Mouse (Mus musculus) G1E (cell line): ENCODE data around the gene Fgfr2. TPM values are rescaled to one million over a fixed set of nuclear protein-coding genes. Genes with fewer than 3 reads are reported as not detected.

Source experiments
- ATAC-seq: 2 replicates; pipeline ENCODE4 v1.8.0; 2016; ENCODE audit warnings: mild to moderate bottlenecking; ENCODE audit not compliant: insufficient number of reproducible peaks, poor library complexity, low FRiP score, severe bottlenecking; ENCODE audit errors: extremely low read depth
- DNase-seq: peaks from one replicate; pipeline ENCODE4 v3.0.0; 2012; ENCODE audit warnings: low spot score
- H3K27me3 ChIP-seq: 2 replicates; pipeline ENCODE4 v1.6.1; 2012; ENCODE audit warnings: mild to moderate bottlenecking, low read length, inconsistent platforms; ENCODE audit not compliant: insufficient read depth
- H3K36me3 ChIP-seq: replicated peaks from 2 replicates; pipeline ENCODE3; 2012; ENCODE audit warnings: mild to moderate bottlenecking, inconsistent platforms
- H3K4me1 ChIP-seq: 2 replicates; pipeline ENCODE4 v1.6.1; 2012; ENCODE audit warnings: low read depth, low read length, inconsistent platforms, mixed read lengths; ENCODE audit not compliant: insufficient read depth
- H3K4me3 ChIP-seq: 2 replicates; pipeline ENCODE4 v1.5.1; 2012; ENCODE audit warnings: low read depth, mild to moderate bottlenecking, inconsistent platforms, low read length, moderate library complexity, mixed read lengths
- H3K9me3 ChIP-seq: replicated peaks from 2 replicates; pipeline ENCODE4 v1.6.1; 2012; ENCODE audit warnings: inconsistent platforms
- CTCF ChIP-seq: IDR thresholded peaks from 2 replicates; pipeline ENCODE4 v1.5.1; 2012; ENCODE audit warnings: low read depth, low read length, inconsistent platforms, mixed read lengths
- GATA1 ChIP-seq: IDR thresholded peaks from 2 replicates; pipeline ENCODE4 v1.6.1; 2012; ENCODE audit warnings: borderline replicate concordance, low read length, inconsistent platforms, mixed read lengths
- GATA2 ChIP-seq: IDR thresholded peaks from 2 replicates; pipeline ENCODE4 v1.6.1; 2012; ENCODE audit warnings: low read depth, low read length, inconsistent platforms, borderline replicate concordance
- POLR2AphosphoS5 ChIP-seq: IDR thresholded peaks from 2 replicates; pipeline ENCODE4 v1.6.1; 2012; ENCODE audit warnings: low read depth, low read length, inconsistent platforms; ENCODE audit not compliant: insufficient replicate concordance
- TAL1 ChIP-seq: conservative IDR thresholded peaks from 2 replicates; pipeline ENCODE4 v1.6.1; 2012; ENCODE audit warnings: low read depth, low read length, inconsistent platforms, mixed read lengths
- polyA plus RNA-seq: library from polyadenylated mRNA; stranded (reverse); fragments of >175 nt; gene quantifications from 2 replicates; pipeline ENCODE4 v1.2.3, GENCODE M21; 2012
- total RNA-seq, 2 experiments: library from RNA; stranded (forward) in 1 of 2; stranded (reverse) in 1 of 2; fragments of 200-1000 nt in 1 of 2; fragments of >200 nt in 1 of 2; fragmentation: Nextera tagmentation in 1 of 2; gene quantifications; 2 replicates each; pipeline ENCODE4 v1.2.3; 2014 to 2017

Fgfr2 gene
- total and polyA plus RNA-seq, 3 experiments, result 0.22 TPM; not detected in 2

DNA sequence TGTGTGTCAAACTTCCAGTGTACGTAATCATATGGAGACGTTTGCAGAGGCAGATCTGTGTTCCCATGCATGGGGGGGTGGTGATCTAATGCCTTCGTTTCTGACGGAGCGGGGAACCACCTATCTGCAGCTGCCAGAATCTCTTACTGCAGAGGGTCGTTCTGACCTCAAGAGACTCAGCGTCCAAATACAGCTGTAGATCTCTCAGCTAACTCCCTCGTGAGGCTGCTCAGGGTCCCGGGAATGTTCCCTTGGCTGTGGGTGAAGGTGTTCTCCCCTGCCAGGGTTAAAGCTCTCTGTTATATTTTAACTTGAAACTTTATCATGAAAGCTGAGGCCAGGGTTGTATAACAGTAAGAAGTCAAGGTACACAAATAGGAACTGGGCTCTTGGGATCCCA, 2414.2 kb downstream of the Fgfr2 start:
- ATAC-seq (no peak), DNase-seq (no peak)
- Histone ChIP-seq H3K9me3 (peaks cover 54% of the 10 kb centered on the region), H3K36me3 (no peaks in the 10 kb centered on the region), H3K27me3 (no peaks in the 10 kb centered on the region), H3K4me1 (no peaks in the 10 kb centered on the region), H3K4me3 (no peak overlapping the region)
- TF ChIP-seq POLR2AphosphoS5, result no peak
- no peak for TF ChIP-seq CTCF
- TF ChIP-seq GATA2, result no peak
- TF ChIP-seq GATA1, result no peak
- TF ChIP-seq TAL1, result no peak

DNA sequence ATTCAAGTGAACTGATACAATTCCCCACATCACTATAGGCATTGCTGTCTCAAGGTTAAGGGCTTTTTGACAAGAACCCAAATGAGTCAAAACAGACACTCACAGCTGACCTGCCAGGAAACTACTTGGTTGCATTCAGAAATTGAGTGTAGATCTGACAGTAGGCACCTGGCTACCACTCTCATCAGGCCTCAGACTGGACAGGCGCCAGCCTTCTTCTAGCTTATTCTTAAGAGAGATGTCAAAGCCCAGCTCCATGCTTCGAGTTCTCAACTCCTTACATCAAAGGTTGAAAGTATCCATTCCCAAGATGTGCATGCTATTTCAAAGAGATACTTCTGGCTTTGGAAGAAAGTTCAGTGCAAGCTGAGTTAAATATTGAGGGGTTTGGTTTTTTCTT, 2417.9 kb downstream of the Fgfr2 start:
- DNase-seq (no peak), ATAC-seq (no peak)
- TF ChIP-seq TAL1, result no peak
- TF ChIP-seq CTCF, result no peak
- no peak for TF ChIP-seq GATA1
- TF ChIP-seq GATA2, result no peak
- TF ChIP-seq POLR2AphosphoS5, result no peak
- Histone ChIP-seq H3K9me3 (peaks cover 58% of the 10 kb centered on the region), H3K27me3 (no peaks in the 10 kb centered on the region), H3K36me3 (no peaks in the 10 kb centered on the region), H3K4me1 (no peaks in the 10 kb centered on the region), H3K4me3 (no peak overlapping the region)

DNA sequence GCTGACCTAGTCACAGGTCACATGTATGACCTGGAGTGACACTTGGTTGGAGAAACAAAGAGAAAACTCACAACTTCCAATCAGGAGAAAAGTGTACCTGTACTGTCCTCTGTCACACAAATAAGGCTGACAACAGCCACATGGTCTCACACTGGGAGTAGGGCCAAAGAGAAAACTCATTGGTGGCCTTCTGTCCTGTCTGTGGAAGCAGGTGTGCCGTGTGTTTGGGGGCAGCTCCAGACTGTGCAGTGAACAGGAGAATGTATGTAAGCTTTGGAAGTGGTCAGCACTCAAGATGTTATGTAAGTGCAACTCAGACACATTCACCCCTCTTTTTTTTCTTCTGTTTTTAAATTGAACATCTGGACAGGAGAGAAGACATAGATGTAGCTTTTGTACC, 2421.8 kb downstream of the Fgfr2 start:
- DNase-seq (no peak), ATAC-seq (no peak)
- Histone ChIP-seq H3K4me3 (no peak overlapping the region), H3K36me3 (no peaks in the 10 kb centered on the region), H3K27me3 (no peaks in the 10 kb centered on the region), H3K9me3 (peaks cover 65% of the 10 kb centered on the region), H3K4me1 (no peaks in the 10 kb centered on the region)
- no peak for TF ChIP-seq CTCF
- TF ChIP-seq POLR2AphosphoS5, result no peak
- no peak for TF ChIP-seq TAL1

DNA sequence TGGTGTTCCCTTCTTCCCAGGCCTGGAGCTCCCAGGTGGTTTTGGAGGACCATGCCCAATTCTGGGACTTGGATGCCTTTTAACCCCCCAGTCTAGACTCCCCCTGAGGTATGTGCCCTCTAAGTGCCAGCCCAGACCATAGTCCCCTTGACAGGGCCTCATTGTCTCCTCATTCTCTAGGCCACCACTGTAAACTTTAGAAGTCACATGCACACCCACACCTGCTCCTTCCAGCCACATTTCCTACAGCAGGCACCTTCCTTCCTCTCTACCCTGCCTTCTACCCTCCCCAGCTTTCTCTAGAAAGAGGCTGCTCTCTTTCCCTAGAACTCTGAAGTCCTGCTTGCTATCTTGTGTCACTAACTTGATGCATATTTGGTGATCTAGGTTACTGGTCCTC, 2424.7 kb downstream of the Fgfr2 start:
- no peak for ATAC-seq
- DNase-seq, result no peak
- no peak overlapping the region for H3K4me3 ChIP-seq
- no peaks in the 10 kb centered on the region for H3K36me3 ChIP-seq
- peaks cover 79% of the 10 kb centered on the region for H3K9me3 ChIP-seq
- H3K4me1 ChIP-seq, result no peaks in the 10 kb centered on the region
- H3K27me3 ChIP-seq, result no peaks in the 10 kb centered on the region
- no peak for TF ChIP-seq POLR2AphosphoS5
- no peak for TF ChIP-seq GATA2
- no peak for TF ChIP-seq TAL1
- no peak for TF ChIP-seq GATA1
- TF ChIP-seq CTCF, result no peak

DNA sequence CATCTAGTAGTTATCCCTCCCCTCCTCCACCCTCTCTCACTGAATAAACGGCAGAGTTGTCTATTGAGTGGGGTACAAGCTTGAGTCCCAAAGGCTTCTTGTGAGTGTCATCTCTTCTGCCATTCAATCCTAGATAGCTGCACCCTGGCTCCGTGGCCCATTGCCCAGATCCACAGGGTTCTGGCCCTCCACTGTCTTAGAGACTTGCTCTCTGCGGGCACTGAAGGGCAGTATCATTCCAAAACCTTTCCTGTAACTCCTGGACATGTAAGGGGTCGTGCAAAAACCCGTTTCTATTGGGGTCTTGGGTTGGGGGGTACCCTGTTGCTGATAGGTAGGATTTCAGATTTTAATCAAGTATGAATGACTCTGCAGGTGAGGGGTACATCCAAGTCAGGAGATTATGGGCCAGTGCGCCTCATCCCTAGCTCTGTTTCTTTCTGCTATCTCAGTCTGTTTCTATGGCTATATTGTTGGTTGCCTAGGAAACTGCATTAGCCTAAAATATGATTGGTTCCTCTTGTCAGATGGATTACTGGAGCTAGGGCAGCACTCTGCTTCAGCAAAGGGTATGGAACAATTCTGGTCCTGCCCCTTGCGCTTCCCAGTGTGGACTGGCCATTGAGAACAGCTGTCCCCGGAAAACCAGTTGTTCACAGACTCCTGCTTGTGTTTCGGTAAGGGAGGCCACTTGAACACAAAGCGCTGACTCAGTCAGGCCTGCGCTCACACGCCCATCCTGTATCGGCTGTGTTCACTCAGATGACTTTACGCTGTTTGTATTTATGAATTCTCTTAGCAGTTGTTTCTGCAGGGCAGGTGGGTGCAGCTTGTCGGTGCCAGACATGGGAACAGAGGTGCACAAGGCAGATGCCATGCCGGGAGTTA, 2426.6 kb downstream of the Fgfr2 start:
- no peak overlapping the region for H3K4me3 ChIP-seq
- H3K4me1 ChIP-seq, result no peaks in the 10 kb centered on the region
- no peak for TF ChIP-seq CTCF
- TF ChIP-seq GATA2, result no peak
- TF ChIP-seq GATA1, result no peak
- no peak for TF ChIP-seq POLR2AphosphoS5
- TF ChIP-seq TAL1, result no peak
- H3K27me3 ChIP-seq, result no peaks in the 10 kb centered on the region
- H3K9me3 ChIP-seq, result peaks cover 78% of the 10 kb centered on the region
- H3K36me3 ChIP-seq, result no peaks in the 10 kb centered on the region
- DNase-seq (no peak), ATAC-seq (no peak)

DNA sequence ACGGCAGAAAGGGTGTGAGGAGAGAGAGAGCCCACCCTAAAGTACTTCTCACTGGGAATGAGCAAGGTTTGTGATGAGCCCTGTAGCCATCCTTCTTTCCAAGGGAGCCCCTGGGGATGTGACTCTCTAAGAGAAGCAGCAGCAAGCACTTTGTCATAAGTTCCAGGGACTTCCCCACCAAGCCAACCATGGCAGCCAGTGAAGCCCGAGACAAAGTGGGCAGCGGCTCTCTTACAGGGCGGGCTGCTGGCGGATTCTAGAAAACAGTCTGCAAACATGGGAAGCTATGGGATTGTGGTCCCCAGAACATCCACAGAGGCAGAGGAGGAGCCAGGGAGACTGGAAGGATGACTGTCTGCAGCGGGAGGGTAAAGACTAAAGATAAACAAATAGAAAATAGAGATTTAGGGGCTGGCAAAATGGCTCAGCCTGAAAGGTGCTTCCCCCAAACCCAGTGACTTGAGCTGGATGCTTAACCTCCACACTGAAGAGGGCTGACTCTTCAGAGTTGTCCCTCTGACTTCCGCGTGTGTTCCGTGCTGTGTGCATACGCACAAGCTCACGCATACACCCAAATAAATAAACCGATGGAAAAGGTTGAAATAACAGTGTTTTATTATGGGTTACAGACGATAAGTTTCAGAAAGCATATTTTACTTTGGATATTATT, 2427.3 kb downstream of the Fgfr2 start:
- no peak for TF ChIP-seq POLR2AphosphoS5
- no peak for TF ChIP-seq GATA2
- no peak for TF ChIP-seq TAL1
- TF ChIP-seq CTCF, result no peak
- TF ChIP-seq GATA1, result no peak
- no peak for ATAC-seq
- DNase-seq, result no peak
- H3K9me3 ChIP-seq, result peaks cover 79% of the 10 kb centered on the region
- no peak overlapping the region for H3K4me3 ChIP-seq
- no peaks in the 10 kb centered on the region for H3K27me3 ChIP-seq
- H3K4me1 ChIP-seq, result no peaks in the 10 kb centered on the region
- no peaks in the 10 kb centered on the region for H3K36me3 ChIP-seq
